8 mouse cellular contexts compared by ENCODE assay signal in the genomic region with DNA sequence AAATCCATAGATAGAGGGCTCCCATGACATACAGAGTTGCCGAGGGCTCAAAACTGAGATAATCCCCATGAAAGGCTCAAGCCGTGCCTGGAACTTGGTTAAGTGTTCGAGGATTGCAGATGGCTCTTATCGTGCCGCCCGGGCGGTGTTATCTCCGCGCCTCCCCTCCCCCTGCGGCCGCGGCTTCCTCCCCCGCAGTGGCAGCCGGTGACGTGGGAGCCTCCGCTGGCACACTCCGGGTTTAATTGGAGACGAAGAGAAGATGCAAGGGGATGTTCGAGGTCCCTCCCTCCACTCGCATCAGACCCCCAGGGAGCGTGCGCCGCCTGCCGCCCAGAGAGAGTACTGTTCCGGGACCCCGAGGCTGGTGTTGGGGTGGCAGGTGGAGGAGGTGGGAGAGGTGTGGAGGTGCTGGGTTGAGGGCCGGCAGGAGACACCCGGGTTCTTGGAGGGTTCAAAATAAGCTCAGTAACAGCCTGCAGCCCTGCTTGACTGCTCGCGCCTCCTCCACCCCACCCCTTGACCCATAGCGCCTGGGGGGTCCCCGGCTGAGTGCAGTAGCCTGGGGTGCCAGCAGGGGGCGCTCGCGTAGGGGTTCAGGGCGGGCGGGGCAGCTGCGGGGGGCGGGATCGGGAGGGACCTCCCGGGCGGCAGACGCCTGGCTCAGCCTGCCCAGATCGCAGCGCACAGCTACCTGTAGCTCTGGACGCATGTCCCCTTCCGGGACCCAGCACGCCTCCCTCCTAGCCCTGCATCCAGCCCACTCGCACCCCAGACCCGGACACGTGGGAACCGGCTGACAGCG. TPM values are rescaled to one million over a fixed set of nuclear protein-coding genes. Genes with fewer than 3 reads are reported as not detected.
A peak's percentile ranks its signal among the peaks of the same experiment; 100 is the strongest.
DNase-seq lines count a peak whose midpoint lies in the region; ATAC-seq and TF ChIP-seq lines count a peak whose summit lies in the region.

A gene (plus strand): TSS at position 244 of the 805 bp plus-strand sequence.

- peaks cover 4% of the 10 kb centered on the region; the same call in 1 of the 2 replicates for H3K4me1 ChIP-seq in kidney, adult 2 months (ENCODE audit: control insufficient read depth, insufficient read depth, low read length)
- H3K4me1 ChIP-seq in limb, embryonic 13.5 days = peaks cover 12% of the 10 kb centered on the region
- H3K4me1 ChIP-seq in midbrain, embryonic 13.5 days (replicated peaks) = peaks cover 11% of the 10 kb centered on the region
- peaks cover 32% of the 10 kb centered on the region; the same call in 1 of the 2 replicates for H3K4me1 ChIP-seq in spleen, adult 2 months (ENCODE audit: control insufficient read depth, insufficient read depth, insufficient read length)

- H3K4me3 ChIP-seq in kidney, adult 2 months (ENCODE audit: insufficient read depth, low read depth, low read length) = peak within 1 kb of the TSS; percentile 18
- peak within 1 kb of the TSS; percentile 26 for H3K4me3 ChIP-seq in limb, embryonic 13.5 days
- H3K4me3 ChIP-seq in midbrain, embryonic 13.5 days (replicated peaks) = peak within 1 kb of the TSS; percentile 23
- peak within 1 kb of the TSS; percentile 62 for H3K4me3 ChIP-seq in spleen, adult 2 months (ENCODE audit: extremely low read depth, insufficient read depth, insufficient read length)

- peak within 1 kb of the TSS; percentile 58 for H3K4me2 ChIP-seq in limb, embryonic 13.5 days (replicated peaks)
- peak within 1 kb of the TSS; percentile 45 for H3K4me2 ChIP-seq in midbrain, embryonic 13.5 days (replicated peaks)

- H3K36me3 ChIP-seq in kidney, adult 2 months (ENCODE audit: control insufficient read depth, insufficient read depth, low read length) = no peaks in the 10 kb centered on the region
- no peaks in the 10 kb centered on the region for H3K36me3 ChIP-seq in limb, embryonic 13.5 days
- no peaks in the 10 kb centered on the region for H3K36me3 ChIP-seq in midbrain, embryonic 13.5 days
- no peaks in the 10 kb centered on the region for H3K36me3 ChIP-seq in spleen, adult 2 months (ENCODE audit: control insufficient read depth, insufficient read depth, low read length)

- H3K27me3 ChIP-seq in kidney, adult 2 months (replicated peaks; ENCODE audit: control insufficient read depth, insufficient read depth, low read length) = 0 out of 2 replicates have a peak, but pooled peaks cover 2% of the 10 kb centered on the region
- peaks cover 82% of the 10 kb centered on the region for H3K27me3 ChIP-seq in limb, embryonic 13.5 days
- peaks cover 60% of the 10 kb centered on the region for H3K27me3 ChIP-seq in midbrain, embryonic 13.5 days
- H3K27me3 ChIP-seq in spleen, adult 2 months (ENCODE audit: control insufficient read depth, insufficient read depth, low read length) = no peaks in the 10 kb centered on the region

- DNase-seq in layer of hippocampus, adult 11-12 months (ENCODE audit: low spot score) = peak; percentile 82
- no peak for DNase-seq in layer of hippocampus, adult 9-10 months (ENCODE audit: low spot score)
- DNase-seq in cerebellum, postnatal 10 days = peak; percentile 67 to 69
- DNase-seq in frontal cortex, postnatal 25 days (ENCODE audit: low spot score in 2 of 2) = peak; percentile 61 to 69
- peak; percentile 12 for DNase-seq in kidney, adult 2 months
- DNase-seq in spleen, adult 2 months (ENCODE audit: low read depth in 1 of 2, low spot score in 2 of 2) = peak; percentile 75

- WGBS in kidney, adult 2 months = 2% methylated on average over 53 of the region's 53 CpGs
- WGBS in limb, embryonic 13.5 days = 1% methylated on average over 53 of the region's 53 CpGs
- under 1% methylated on average over 50 of the region's 53 CpGs for WGBS in midbrain, embryonic 13.5 days
- WGBS in spleen, adult 2 months = under 1% methylated on average over 52 of the region's 53 CpGs

- TF ChIP-seq POLR2A in kidney, adult 2 months (IDR thresholded peaks at IDR 0.05; ENCODE audit: low read depth, low read length) = no peak
- 0 out of 2 replicates have a peak, but pooled peaks have one; percentile 22 for TF ChIP-seq POLR2A in spleen, adult 2 months (IDR thresholded peaks at IDR 0.05; ENCODE audit: low read depth, low read length)

- H3K27ac ChIP-seq in kidney, adult 2 months (ENCODE audit: insufficient read depth, low read depth, low read length) = no peak within 1 kb of the TSS
- no peak within 1 kb of the TSS for H3K27ac ChIP-seq in limb, embryonic 13.5 days
- H3K27ac ChIP-seq in midbrain, embryonic 13.5 days = no peak within 1 kb of the TSS
- peak within 1 kb of the TSS; percentile 57 for H3K27ac ChIP-seq in spleen, adult 2 months (ENCODE audit: insufficient read depth, low read length)

- peak within 1 kb of the TSS; percentile 43; the same call in 1 of the 2 replicates for H3K9ac ChIP-seq in limb, embryonic 13.5 days
- H3K9ac ChIP-seq in midbrain, embryonic 13.5 days (replicated peaks) = no peak within 1 kb of the TSS; the same call in 1 of the 2 replicates

- peak; percentile 60; the same call in 1 of the 2 replicates for ATAC-seq in limb, embryonic 13.5 days (ENCODE audit: low FRiP score, low read depth)
- peak; percentile 71; the same call in 1 of the 2 replicates for ATAC-seq in midbrain, embryonic 13.5 days

- 0 out of 2 replicates have a peak, but pooled peaks have one; percentile 20 for TF ChIP-seq CTCF in kidney, adult 2 months (conservative IDR thresholded peaks at IDR 0.05; ENCODE audit: insufficient read depth, insufficient read length, low read depth, low read length)
- TF ChIP-seq CTCF in spleen, adult 2 months (IDR thresholded peaks at IDR 0.05; ENCODE audit: extremely low read depth, insufficient read depth, insufficient read length, insufficient replicate concordance) = peak; percentile 53; the same call in 1 of the 2 replicates

- no peaks in the 10 kb centered on the region for H3K9me3 ChIP-seq in limb, embryonic 13.5 days
- H3K9me3 ChIP-seq in midbrain, embryonic 13.5 days = no peaks in the 10 kb centered on the region

RNA-seq across cellular contexts. Expression of the gene that starts here (rescaled TPM):
- polyA plus RNA-seq in kidney, adult 2 months (2012; rRNA removed) = 2.3 and 3.4 TPM in 2 replicates
- polyA plus RNA-seq in limb, embryonic 13.5 days (2015; fragmentation: Nextera tagmentation; extraction: Ambion mirVana) = 0.70 and 0.78 TPM in 2 replicates
- 0.15 TPM in 1 of 2 replicates, not detected in the other for polyA plus RNA-seq in midbrain, embryonic 13.5 days (2015; fragmentation: Nextera tagmentation; extraction: Ambion mirVana)
- 14.9 and 18.9 TPM in 2 replicates for polyA plus RNA-seq in spleen, adult 2 months (2012; rRNA removed)

Comparison
In these comparisons a context has a peak if more than half of its experiments do, and no peak if none do; other contexts are left out.
1. Peak in ATAC-seq, H3K4me3 ChIP-seq, H3K9ac ChIP-seq and H3K4me2 ChIP-seq in limb, embryonic 13.5 days; RNA of the gene not detected or under 1 TPM.
2. Peak in ATAC-seq, H3K4me3 ChIP-seq and H3K4me2 ChIP-seq in midbrain, embryonic 13.5 days; RNA of the gene not detected or under 1 TPM.